Mouse (Mus musculus): ENCODE data around the gene Nsa2. TPM values are rescaled to one million over a fixed set of nuclear protein-coding genes. Genes with fewer than 3 reads are reported as not detected.

Nsa2 gene
- polyA plus RNA-seq, 1 experiment from 2014 or later = 60.6 TPM

GRCm38 (mm10) chr13:97080201-97080600 lies 57.5 kb downstream of the Nsa2 start:
- no peak overlapping the region for H3K4me3 ChIP-seq
- H3K9me3 ChIP-seq = no peaks in the 10 kb centered on the region
- DNase-seq (ENCODE audit: extremely low spot score, low spot score) = no peak
- H3K27me3 ChIP-seq (ENCODE audit: poor library complexity, severe bottlenecking) = no peaks in the 10 kb centered on the region
- WGBS = 89% methylated on average over 2 of the region's 2 CpGs
- H3K4me1 ChIP-seq = peaks cover 7% of the 10 kb centered on the region; the same call in 1 of the 2 replicates
- no peak overlapping the region for H3K27ac ChIP-seq
- H3K36me3 ChIP-seq (replicated peaks) = peaks cover 9% of the 10 kb centered on the region; the same call in 1 of the 2 replicates

Other genes with a start within 250 kb of the Nsa2 start
- 0.22 and 0.26 TPM in 2 replicates for gene Gcnt4, start 213.2 kb downstream of the Nsa2 start, polyA plus RNA-seq (2016; fragmentation: Nextera tagmentation; extraction: Ambion mirVana)
- gene 1700029F12Rik, start 103.6 kb downstream of the Nsa2 start, polyA plus RNA-seq (2016; fragmentation: Nextera tagmentation; extraction: Ambion mirVana) = not detected in 2 replicates
- 11.3 and 12.2 TPM in 2 replicates for gene Fam169a, start 70.7 kb downstream of the Nsa2 start, polyA plus RNA-seq (2016; fragmentation: Nextera tagmentation; extraction: Ambion mirVana)
- 0.37 and 1.7 TPM in 2 replicates for gene Gm6169, start 38.7 kb downstream of the Nsa2 start, polyA plus RNA-seq (2016; fragmentation: Nextera tagmentation; extraction: Ambion mirVana)
- 44.0 and 47.1 TPM in 2 replicates for gene Gfm2, start within 50 bp of the Nsa2 start, polyA plus RNA-seq (2016; fragmentation: Nextera tagmentation; extraction: Ambion mirVana)
- gene Hexb, start 60.4 kb upstream of the Nsa2 start, polyA plus RNA-seq (2016; fragmentation: Nextera tagmentation; extraction: Ambion mirVana) = 18.4 and 20.5 TPM in 2 replicates
- gene Enc1, start 103.2 kb upstream of the Nsa2 start, polyA plus RNA-seq (2016; fragmentation: Nextera tagmentation; extraction: Ambion mirVana) = 7.8 and 10.0 TPM in 2 replicates

Measured in forebrain, embryonic 10.5 days (tissue).